Mouse (Mus musculus) heart, postnatal 25 days (tissue): ENCODE results near the gene Gata3. TPM values are rescaled to one million over a fixed set of nuclear protein-coding genes. Genes with fewer than 3 reads are reported as not detected.

Experiments used
- DNase-seq: peaks from one replicate; pipeline ENCODE4 v3.0.0; 2022; ENCODE audit warnings: low spot score
- intact Hi-C: fragments of 180-260 bp; cut with DNase I; formaldehyde crosslinking; loops from one replicate; pipeline ENCODE4 v1.15.1; 2025
- total RNA-seq, 2 experiments: library from RNA; stranded (reverse); gene quantifications; 2 replicates each; pipeline ENCODE4 v1.2.3; 2021

The Gata3 gene
- 1 to 10 TPM; 1.1 to 1.7 TPM for total RNA-seq

DNA sequence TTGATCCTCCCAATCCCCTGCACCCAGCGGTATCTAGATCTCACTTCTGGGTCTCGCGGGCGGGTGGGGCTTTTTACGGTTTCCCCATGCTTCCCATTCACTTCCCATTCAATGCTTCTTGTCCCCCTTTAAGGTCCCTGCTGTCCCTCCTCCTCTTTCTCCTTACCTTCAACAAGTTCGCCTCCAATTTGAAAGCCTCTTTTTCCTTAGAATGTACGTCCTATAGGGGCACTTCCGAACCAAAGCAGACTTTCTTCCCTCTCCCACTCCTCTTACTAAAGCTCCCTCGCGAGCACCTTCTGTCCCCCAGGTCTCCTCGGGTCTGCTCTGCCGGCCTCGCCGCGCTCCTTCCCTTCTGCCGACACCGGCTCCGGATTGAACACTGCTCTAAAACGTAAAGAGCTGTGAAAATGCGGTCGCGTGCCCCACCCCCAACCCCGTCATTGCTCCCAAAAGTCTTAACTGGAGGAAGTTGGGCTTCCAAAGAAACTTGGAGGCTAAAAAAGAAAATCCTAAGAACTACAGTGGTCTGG lies at the start of gene Gata3:
Gene Gata3 (minus strand): TSS at position 384 of the 533 bp plus-strand sequence.
- intact Hi-C loops = loop anchor here (5.0 to 10.0 kb wide), 3 partner anchors 118 to 1215 kb away; no protein-coding TSS in a partner anchor
- DNase-seq = no peak

DNA sequence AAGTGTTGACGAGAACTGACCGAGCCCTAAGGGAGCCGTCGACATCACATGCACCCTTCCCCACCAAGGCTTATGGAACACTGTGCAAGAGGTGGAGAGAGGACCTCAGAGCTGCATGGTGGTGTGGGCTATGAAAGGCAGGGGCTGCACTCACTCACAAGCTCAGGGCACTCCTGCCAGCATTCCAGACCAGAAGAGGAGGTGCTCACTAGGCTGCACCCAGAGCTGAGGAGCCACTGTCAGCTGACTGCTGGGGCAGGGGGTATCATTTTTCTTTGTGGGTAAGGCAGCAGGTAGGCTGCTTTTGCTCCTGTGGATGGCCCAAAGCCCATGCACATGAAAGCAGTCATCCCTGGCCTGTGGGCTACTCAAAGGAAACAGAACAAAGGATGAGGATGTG lies 49.4 kb upstream of the Gata3 start:
- intact Hi-C loops = no loop called here
- DNase-seq = no peak

DNA sequence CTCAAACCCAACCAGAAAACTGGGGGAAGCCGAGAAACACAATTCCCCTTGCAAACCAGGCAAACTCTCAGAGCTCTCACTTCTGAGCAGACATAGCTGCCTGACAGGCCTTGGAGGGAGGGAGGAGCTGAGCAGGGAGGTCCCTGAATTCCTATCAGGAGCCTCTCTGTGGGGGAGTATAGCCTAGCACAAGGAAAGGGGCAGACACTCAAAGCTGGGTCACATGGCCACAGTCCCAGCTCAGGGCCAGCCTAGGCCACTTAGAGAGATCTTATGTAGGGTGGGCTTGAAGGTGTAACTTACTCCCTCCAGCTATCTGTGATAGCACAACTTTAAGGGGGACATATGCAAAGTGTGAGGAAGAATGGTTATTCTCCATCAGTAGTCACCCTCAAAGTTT lies 46.1 kb upstream of the Gata3 start:
- intact Hi-C loops = no loop called here
- DNase-seq = no peak

DNA sequence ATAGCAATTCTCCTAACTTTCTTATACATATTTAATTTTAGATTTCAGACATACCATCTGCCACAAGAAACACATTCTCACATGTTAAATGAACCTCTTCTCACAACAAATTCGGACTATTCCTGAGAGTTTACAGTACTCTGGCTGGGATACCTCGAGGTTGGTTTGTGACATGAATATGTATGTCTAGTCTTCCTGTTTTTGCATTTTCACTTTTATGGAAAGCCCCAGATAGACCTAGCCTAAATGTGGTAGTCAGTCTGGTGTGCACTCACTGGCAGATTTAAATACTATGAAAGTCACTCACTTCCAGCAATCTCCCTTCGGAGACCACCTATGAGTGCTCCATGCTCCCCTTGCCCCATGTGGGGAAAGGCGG lies 37.1 kb upstream of the Gata3 start:
- intact Hi-C loops = no loop called here
- no peak for DNase-seq

- DNase-seq = no peak
- intact Hi-C loops = no loop called here
These were observed 36.5 kb upstream of the Gata3 start for GRCm38 (mm10) chr2:9926194-9926904.

GRCm38 (mm10) chr2:9918691-9919471 lies 29.0 kb upstream of the Gata3 start:
- intact Hi-C loops = no loop called here
- DNase-seq = no peak

DNA sequence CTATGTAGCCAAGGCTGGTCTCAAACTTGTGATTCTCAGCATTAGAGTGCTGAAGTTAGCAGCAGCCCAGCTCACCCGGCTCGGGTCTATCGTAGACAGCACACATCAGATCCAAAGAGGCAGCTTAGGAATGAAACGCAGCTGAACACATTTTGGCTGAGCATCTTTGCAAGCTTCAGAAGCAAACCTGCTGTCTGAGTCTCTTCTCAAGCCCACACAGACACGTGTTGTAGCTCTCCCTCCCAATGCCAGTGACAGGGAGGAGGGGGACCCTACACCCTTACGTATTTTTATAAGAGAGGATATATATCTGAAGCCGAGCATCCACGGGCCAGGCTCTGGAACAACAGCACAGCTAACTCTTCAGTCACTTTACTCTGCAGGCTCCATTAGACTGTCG lies 27.8 kb upstream of the Gata3 start:
- DNase-seq = no peak
- intact Hi-C loops = no loop called here

DNA sequence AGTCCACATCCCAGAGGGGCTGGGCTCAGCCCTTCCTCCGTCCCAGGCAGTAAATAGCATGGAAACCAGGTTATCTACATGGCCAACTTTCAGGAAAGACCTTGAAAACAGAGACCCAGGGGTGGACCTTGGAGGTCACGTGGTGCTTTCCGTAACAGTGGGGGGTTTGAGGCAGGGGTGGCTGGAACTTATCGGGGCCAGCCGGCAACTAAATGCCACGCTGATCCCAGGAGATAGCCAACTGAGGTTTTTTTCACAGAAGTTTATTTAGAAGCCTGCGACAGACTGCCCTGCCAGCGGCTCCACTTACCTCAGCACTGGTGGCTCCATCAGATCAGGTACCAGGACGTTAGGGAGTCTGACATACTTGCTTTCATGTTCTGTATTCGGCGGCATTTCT lies 16.2 kb upstream of the Gata3 start:
- intact Hi-C loops = no loop called here

DNA sequence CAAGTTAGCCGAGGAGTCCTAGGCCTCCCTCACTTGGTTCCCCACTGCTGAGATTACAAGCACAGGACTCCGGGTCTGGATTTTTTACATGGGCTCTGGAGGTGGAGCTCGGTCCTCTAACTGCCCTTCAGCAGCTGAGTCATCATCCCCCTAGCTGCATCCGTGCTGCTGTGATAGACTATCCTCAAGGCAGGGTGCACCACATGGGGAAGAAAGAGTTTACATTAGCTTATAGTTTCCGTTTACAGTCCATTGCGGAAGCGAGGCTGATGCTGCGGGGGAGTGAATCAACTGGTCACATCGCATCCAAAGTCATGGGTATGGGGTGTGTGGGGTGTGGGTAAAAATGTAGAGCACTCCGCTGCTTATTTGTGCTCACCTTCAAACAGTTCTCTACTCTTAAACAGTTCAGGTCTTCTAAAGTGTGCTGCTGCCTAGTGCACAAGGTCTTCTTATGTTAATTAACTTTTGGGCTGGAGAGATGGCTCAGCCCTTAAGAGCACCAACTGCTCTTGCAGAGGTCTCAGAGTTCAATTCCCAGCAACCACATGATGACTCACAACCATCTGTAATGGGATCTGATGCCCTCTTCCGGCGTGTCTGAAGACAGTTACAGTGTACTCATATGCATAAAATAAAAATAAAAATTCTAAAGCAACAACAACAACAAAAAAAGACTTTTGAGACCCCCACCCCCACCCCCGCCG lies 14.2 kb upstream of the Gata3 start:
- intact Hi-C loops = no loop called here
- no peak for DNase-seq

More for the DNA sequence above, 16.2 kb upstream of the Gata3 start:
- no peak for DNase-seq

DNA sequence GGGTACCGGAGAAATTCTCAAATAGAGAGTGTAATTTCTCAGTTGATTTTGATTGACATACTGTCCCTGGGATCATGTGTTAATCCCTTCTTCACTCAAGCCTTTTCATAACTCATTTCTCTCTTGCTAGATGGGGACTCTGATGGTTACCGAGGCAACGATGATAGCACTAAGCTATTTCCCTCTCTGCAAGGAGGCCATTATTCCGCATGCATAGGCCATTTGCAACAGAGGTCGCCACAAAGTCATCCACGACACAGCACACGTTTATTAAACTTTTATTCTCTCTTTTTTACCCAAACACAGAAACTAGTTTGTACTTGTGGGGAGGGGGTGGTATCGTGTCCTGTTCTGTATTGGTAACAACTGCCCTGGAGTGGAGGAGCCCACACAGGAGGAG lies 8.0 kb upstream of the Gata3 start:
- intact Hi-C loops = no loop called here
- DNase-seq = no peak

DNA sequence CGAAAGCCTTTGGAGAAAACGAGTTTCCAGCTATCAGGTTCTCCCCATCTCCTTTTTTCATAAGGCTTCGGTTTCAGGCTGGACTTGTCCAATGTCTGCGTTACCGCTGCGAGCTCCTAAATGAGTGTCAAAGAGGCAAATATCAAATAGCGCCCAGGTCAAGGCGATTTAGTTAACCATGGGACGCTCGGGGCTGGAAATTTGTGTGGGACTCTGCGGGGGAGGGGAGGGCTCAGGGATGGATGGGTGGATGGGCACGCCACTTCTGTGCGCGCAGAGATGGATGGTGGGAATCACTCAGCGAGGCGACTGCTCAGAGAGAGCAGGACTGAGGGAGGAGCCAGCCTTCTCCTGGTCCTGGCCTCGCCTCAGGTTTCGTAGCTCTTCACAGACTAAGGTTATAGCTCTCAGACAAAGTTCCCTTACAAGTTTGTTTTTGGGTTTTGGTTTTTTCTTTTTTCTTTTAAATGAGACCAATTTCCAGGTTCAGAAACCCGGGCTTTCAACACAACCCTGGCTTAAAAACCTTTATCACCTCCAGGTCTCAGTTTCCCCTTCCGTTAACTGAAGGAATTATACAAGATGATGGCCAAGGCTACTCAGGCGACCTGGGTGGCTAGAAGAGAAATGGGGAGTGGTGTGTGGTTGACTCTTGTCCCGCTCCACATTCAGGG lies 6.4 kb upstream of the Gata3 start:
- intact Hi-C loops = no loop called here
- no peak for DNase-seq

- intact Hi-C loops = no loop called here
- DNase-seq = no peak
These were observed 5.2 kb upstream of the Gata3 start for GRCm38 (mm10) chr2:9894836-9895593.

DNA sequence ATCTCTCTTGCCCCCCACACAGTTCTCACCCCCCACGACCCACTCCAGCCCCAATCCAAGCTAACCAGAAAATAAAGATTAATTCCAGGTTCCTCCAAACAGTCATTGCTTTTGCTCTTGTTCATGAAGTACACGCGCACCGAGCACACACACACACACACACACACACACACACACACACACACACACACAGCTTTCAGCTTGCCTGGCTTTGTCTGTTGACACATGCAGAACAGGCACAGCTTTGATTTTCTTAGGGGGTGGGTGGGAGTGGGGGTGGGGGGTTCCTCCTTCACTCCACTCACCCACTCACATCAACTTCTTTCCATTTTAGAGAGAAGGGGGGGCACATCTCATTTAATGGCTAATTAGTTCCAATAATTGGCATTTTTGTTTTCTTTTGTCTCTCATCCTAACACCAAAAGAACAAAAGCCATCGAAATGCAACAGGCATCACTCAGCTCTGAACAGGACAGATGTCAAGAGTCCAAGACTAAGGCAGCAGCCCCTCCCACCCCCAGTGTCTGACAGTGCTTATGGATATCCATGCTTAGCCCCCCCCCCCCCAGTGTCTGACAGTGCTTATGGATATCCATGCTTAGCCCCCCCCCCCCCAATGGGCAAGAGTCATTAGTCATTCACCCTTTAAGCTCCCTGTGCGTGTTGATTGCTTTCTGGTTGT lies 3.6 kb upstream of the Gata3 start:
- intact Hi-C loops = no loop called here

DNA sequence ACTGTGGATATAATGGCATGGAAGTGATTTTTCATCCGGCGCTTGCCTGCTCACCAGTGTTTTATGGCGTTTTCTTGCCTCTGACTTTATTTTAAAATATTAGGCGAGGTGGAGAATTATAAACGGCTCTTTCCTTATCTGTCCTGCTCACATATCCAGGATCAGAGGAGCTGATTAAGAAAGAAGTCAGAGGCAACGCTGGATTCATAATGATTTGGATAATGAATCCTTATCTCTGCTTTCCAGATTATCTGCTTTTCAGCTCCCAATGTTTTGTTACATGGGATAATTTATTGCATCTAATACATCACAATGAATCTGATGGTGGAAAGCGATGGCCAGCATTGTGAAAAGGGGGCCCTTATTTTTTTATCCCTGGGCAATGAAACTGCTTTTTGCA lies 2.7 kb upstream of the Gata3 start:
- no peak for DNase-seq
- intact Hi-C loops = no loop called here

More for the DNA sequence above, 3.6 kb upstream of the Gata3 start:
- DNase-seq = no peak

DNA sequence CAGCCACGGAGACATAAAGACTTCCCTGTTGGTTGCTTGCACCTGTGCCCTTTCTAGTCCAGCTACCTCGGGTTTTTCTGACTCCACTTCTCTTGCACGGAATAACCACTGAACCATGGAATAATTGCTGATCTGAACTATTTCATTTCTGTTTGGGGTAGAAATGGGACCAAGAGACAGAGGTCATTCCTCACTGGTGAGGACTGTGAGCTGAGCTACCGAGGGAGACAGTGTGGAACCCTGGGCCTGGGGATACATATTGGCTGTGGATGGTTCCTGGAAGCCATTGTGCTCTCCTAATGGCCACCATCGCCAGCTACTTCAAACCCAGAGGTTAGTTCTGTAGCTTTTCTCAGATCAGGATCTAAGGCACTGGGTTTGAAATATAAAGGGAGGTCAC lies 1.1 kb upstream of the Gata3 start:
- intact Hi-C loops = no loop called here
- no peak for DNase-seq

DNA sequence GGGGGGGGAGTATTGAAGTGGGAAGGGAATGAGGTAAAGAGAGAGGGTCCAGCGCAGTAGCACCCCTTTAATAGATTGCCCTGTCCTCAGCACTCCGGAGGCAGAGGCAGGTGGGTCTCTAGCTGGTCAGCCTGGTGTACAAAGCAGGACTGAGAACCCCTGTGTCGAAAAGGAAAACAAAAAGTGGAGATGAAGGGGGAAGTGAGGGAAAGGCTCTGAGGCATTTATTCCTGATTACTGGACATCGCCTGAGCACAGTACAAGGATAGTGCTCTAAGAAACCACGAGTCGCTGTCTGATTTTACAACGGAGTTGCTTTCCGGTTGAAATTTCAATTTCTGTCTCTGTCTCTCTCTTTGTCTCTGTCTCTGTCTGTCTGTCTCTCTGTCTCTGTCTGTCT lies 417 bp upstream of the Gata3 start:
- intact Hi-C loops = no loop called here
- DNase-seq = no peak

DNA sequence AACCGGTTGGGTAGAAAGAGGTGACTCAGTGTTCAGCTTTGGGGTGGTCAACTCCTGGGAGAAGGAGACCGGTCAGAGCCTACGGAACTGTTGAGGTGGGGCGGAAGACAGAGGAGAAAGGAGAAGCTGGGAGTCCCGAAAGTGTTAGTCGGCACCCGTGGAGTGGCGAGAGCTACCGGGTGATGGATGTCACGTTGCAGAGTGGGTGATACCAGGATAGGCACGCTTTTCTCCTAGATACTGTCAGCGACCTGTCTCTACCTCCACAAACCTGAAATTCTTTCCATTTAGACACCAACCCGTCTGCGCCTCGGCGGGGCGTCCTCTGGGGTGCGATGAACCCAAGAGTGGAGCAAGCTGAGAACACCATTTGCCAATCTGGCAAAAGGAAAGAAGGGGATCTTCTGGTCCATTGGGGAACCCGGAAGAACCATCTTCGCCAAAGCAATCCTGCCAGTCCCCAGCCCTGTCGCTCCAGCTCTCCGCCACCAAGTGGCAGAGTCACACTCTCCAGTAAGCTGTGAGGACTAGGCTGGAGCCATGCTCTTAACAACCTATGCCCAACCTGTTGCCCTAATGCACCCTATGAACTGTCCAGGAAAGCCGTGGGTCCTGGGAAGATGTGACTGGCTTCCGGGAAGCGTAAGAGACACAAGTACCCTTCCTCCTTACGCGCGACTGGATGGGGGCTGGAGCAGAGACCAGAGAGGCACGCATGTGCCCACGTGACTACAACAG lies 752 bp downstream of the Gata3 start, which contains the start of gene 9230102O04Rik:
Gene 9230102O04Rik (minus strand): TSS at position 628 of the 738 bp plus-strand sequence.
- intact Hi-C loops = loop anchor here (5.0 to 10.0 kb wide), 3 partner anchors 118 to 1214 kb away; no protein-coding TSS in a partner anchor
- DNase-seq = no peak

DNA sequence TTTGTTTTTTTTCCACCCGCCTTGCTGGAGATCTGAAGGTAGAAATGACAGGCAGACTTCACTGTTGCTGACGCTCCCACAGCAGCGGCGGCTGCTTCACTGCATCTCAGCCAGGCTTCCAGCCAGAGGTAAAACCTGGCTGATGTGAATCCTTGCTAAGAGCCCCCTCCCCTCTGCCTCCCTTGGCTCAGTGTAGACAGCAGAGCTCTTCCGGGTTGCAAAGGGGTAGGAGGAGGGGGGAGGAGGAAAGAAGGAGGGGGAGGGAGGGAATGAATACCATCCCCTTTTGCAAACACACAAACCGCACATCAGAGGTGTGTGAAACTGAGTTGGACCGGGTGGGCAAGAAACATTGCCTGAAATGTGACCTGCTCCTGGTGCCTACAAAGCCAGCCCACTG lies 2.2 kb downstream of the Gata3 start:
- intact Hi-C loops = loop anchor here (5.0 to 10.0 kb wide), 3 partner anchors 120 to 1213 kb away; no protein-coding TSS in a partner anchor
- DNase-seq = no peak
